Mouse (Mus musculus) MEL (cell line): ENCODE results near the gene Sppl3. TPM values are rescaled to one million over a fixed set of nuclear protein-coding genes. Genes with fewer than 3 reads are reported as not detected.

Experiments used
- DNase-seq: peaks from one replicate; pipeline ENCODE4 v3.0.0; 2011; ENCODE audit warnings: low read depth, low spot score
- H3K27ac ChIP-seq: 2 replicates; pipeline ENCODE4 v1.5.1; 2012; ENCODE audit warnings: low read depth, mild to moderate bottlenecking, control low read depth, low read length, moderate library complexity; ENCODE audit not compliant: control insufficient read depth
- H3K27me3 ChIP-seq, 2 experiments: fragments of 150-350 bp in 1 of 2; sonication (generic) in 1 of 2; 2 replicates each; pipeline ENCODE4 v1.6.1; 2012; ENCODE audit warnings: low read length in 2 of 2, mild to moderate bottlenecking in 2 of 2, improper control_type of control experiment in 1 of 2, moderate library complexity in 1 of 2; ENCODE audit not compliant: insufficient read depth in 2 of 2, control insufficient read depth in 1 of 2
- H3K36me3 ChIP-seq, 2 experiments: 2 replicates each; pipeline ENCODE4 v1.6.1; 2012 to 2014; ENCODE audit warnings: low read length in 2 of 2, improper control_type of control experiment in 1 of 2, inconsistent platforms in 1 of 2, mild to moderate bottlenecking in 1 of 2; ENCODE audit not compliant: insufficient read depth in 2 of 2, control insufficient read depth in 1 of 2
- H3K4me1 ChIP-seq, 2 experiments: fragments of 150-350 bp in 1 of 2; sonication (generic) in 1 of 2; 2 replicates each; pipeline ENCODE4 v1.6.1; 2012; ENCODE audit warnings: low read length in 2 of 2, improper control_type of control experiment in 1 of 2, mild to moderate bottlenecking in 1 of 2; ENCODE audit not compliant: insufficient read depth in 2 of 2, control insufficient read depth in 1 of 2
- H3K4me3 ChIP-seq, 2 experiments: fragments of 150-350 bp in 1 of 2; sonication (generic) in 1 of 2; 2 replicates each; pipeline ENCODE4 v1.5.1; 2012; ENCODE audit warnings: low read depth in 2 of 2, low read length in 2 of 2, mild to moderate bottlenecking in 2 of 2, moderate library complexity in 2 of 2, control low read depth in 1 of 2, improper control_type of control experiment in 1 of 2; ENCODE audit not compliant: control insufficient read depth in 1 of 2, insufficient read depth in 1 of 2
- H3K79me2 ChIP-seq: 2 replicates; pipeline ENCODE4 v1.6.1; 2012; ENCODE audit warnings: mild to moderate bottlenecking, low read length, moderate library complexity; ENCODE audit not compliant: control insufficient read depth, poor library complexity, insufficient read depth
- H3K9ac ChIP-seq: 2 replicates; pipeline ENCODE4 v1.6.1; 2012; ENCODE audit warnings: low read depth, mild to moderate bottlenecking, control low read depth, low read length, moderate library complexity; ENCODE audit not compliant: control insufficient read depth, poor library complexity, severe bottlenecking
- H3K9me3 ChIP-seq: fragments of 150-350 bp; sonication (generic); replicated peaks from 2 replicates; pipeline ENCODE4 v1.6.1; 2012; ENCODE audit warnings: mild to moderate bottlenecking, low read length, improper control_type of control experiment, moderate library complexity; ENCODE audit not compliant: insufficient read depth
- CTCF ChIP-seq, 3 experiments: IDR thresholded peaks in 2 of 3; conservative IDR thresholded peaks in 1 of 3; 2 replicates each; pipeline ENCODE4 v1.5.1; 2011 to 2012; ENCODE audit warnings: low read length in 3 of 3, low read depth in 2 of 3, mild to moderate bottlenecking in 2 of 3, improper control_type of control experiment in 1 of 3, inconsistent platforms in 1 of 3, mixed read lengths in 1 of 3, moderate library complexity in 1 of 3; ENCODE audit not compliant: control insufficient read depth in 1 of 3, insufficient read depth in 1 of 3, poor library complexity in 1 of 3, severe bottlenecking in 1 of 3
- ELF1 ChIP-seq: IDR thresholded peaks from 2 replicates; pipeline ENCODE4 v1.6.1; 2014; ENCODE audit warnings: low read depth, mild to moderate bottlenecking, inconsistent platforms, low read length, improper control_type of control experiment, moderate library complexity
- EP300 ChIP-seq, 2 experiments: IDR thresholded peaks; 2 replicates each; pipeline ENCODE4 v1.6.1; 2011; ENCODE audit warnings: improper control_type of control experiment in 2 of 2, low read length in 2 of 2, low read depth in 1 of 2, mild to moderate bottlenecking in 1 of 2
- MXI1 ChIP-seq: IDR thresholded peaks from 2 replicates; pipeline ENCODE4 v1.6.1; 2011; ENCODE audit warnings: mild to moderate bottlenecking, low read depth, low read length, improper control_type of control experiment
- MYB ChIP-seq: IDR thresholded peaks from 2 replicates; pipeline ENCODE4 v1.6.1; 2011; ENCODE audit warnings: mild to moderate bottlenecking, low read depth, low read length, improper control_type of control experiment
- POLR2AphosphoS2 ChIP-seq: IDR thresholded peaks from 2 replicates; pipeline ENCODE4 v1.6.1; 2011; ENCODE audit warnings: low read length, improper control_type of control experiment
- RCOR1 ChIP-seq: IDR thresholded peaks from 2 replicates; pipeline ENCODE4 v1.6.1; 2012; ENCODE audit warnings: low read depth, mild to moderate bottlenecking, inconsistent platforms, low read length, improper control_type of control experiment
- TCF12 ChIP-seq: IDR thresholded peaks from 2 replicates; pipeline ENCODE4 v1.6.1; 2014; ENCODE audit warnings: low read depth, mild to moderate bottlenecking, inconsistent platforms, low read length, improper control_type of control experiment, moderate library complexity
- UBTF ChIP-seq: IDR thresholded peaks from 2 replicates; pipeline ENCODE4 v1.6.1; 2012; ENCODE audit warnings: low read depth, mild to moderate bottlenecking, inconsistent platforms, low read length, improper control_type of control experiment, moderate library complexity, borderline replicate concordance; ENCODE audit not compliant: insufficient read depth
- polyA plus RNA-seq, 2 experiments: library from polyadenylated mRNA; stranded (reverse) in 1 of 2; unstranded in 1 of 2; fragments of >175 nt in 1 of 2; fragments of >200 nt in 1 of 2; gene quantifications; 2 replicates each; pipeline versions ENCODE4 v1.2.1 to v1.2.4; 2012; ENCODE audit warnings: low replicate concordance in 2 of 2, low read depth in 1 of 2; ENCODE audit not compliant: insufficient read length in 2 of 2, insufficient read depth in 1 of 2, missing spikeins in 1 of 2
- total RNA-seq: library from RNA; depleted of rRNA; stranded (reverse); fragments of 300-350 nt; gene quantifications from 2 replicates; pipeline ENCODE4 v1.2.3, GENCODE M21; 2012

Gene Sppl3
- total and polyA plus RNA-seq, 3 experiments: 25.8 to 50.9 TPM; not detected in 1

- no peak for DNase-seq
- peaks cover 2% of the 10 kb centered on the region in 2 experiments; a peak in 3 of 4 replicates for H3K36me3 ChIP-seq
- no peak overlapping the region for H3K27ac ChIP-seq
- no peaks in the 10 kb centered on the region for H3K27me3 ChIP-seq
- H3K4me1 ChIP-seq: peaks cover 0 to 7% of the 10 kb centered on the region in 2 experiments
- no peak overlapping the region for H3K4me3 ChIP-seq
- H3K9me3 ChIP-seq: no peaks in the 10 kb centered on the region
- peaks cover 9% of the 10 kb centered on the region for H3K79me2 ChIP-seq
- TF ChIP-seq TCF12 (no peak), ELF1 (no peak), RCOR1 (no peak), UBTF (no peak), CTCF (IDR thresholded peaks at IDR 0.05 in 2 of 3, conservative IDR thresholded peaks at IDR 0.05 in 1 of 3; ENCODE audit: control insufficient read depth in 1 of 3, insufficient read depth in 1 of 3, low read depth in 2 of 3, low read length in 3 of 3, poor library complexity in 1 of 3, severe bottlenecking in 1 of 3) (peak in 2 of 3 experiments; percentile 6 to 21; a peak in 2 of 6 replicates), MYB (no peak), MXI1 (no peak)
- no peak overlapping the region for H3K9ac ChIP-seq
Observed at GRCm38 (mm10) chr5:115129328-115129727, 118.4 kb downstream of the Sppl3 start.

DNA sequence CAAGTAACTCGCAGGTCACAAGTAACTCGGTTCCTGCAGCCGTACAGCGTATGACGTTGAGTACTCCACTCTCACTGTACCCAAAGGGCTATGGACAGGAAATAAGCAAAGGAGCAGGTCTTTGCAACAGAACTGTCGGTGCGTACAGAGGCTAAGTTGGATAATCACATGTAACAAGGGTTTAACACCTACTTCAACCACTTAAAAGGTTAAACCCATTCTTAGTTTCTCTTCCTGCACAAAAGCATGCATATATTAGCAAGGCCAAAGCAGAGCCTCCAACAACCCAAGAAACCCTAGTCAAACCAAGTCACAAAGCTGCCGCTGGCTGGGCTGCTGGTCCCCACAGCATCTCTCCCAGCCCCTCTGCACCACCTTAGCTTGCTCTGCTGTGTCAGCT is 121.5 kb downstream of the Sppl3 start:
- TF ChIP-seq POLR2AphosphoS2: no peak
- no peak overlapping the region for H3K9ac ChIP-seq
- H3K36me3 ChIP-seq: peaks cover 2% of the 10 kb centered on the region in 2 experiments; a peak in 3 of 4 replicates
- no peak for DNase-seq
- no peak overlapping the region for H3K27ac ChIP-seq
- H3K79me2 ChIP-seq: peaks cover 9% of the 10 kb centered on the region
- no peaks in the 10 kb centered on the region for H3K9me3 ChIP-seq
- H3K4me3 ChIP-seq: no peak overlapping the region
- H3K4me1 ChIP-seq: peaks cover 0 to 7% of the 10 kb centered on the region in 2 experiments
- H3K27me3 ChIP-seq: no peaks in the 10 kb centered on the region

- H3K4me1 ChIP-seq: peaks cover 0 to 7% of the 10 kb centered on the region in 2 experiments
- peaks cover 2% of the 10 kb centered on the region in 2 experiments; a peak in 3 of 4 replicates for H3K36me3 ChIP-seq
- peak overlapping the region; percentile 94 for H3K9ac ChIP-seq
- peaks cover 9% of the 10 kb centered on the region for H3K79me2 ChIP-seq
- DNase-seq: no peak
- H3K27me3 ChIP-seq: no peaks in the 10 kb centered on the region
- H3K9me3 ChIP-seq: no peaks in the 10 kb centered on the region
- H3K4me3 ChIP-seq: peak overlapping the region; percentile 81 to 94
- no peak overlapping the region for H3K27ac ChIP-seq
- no peak for TF ChIP-seq EP300 (IDR thresholded peaks at IDR 0.05; ENCODE audit: low read depth in 1 of 2, low read length in 2 of 2)
Observed at GRCm38 (mm10) chr5:115133358-115134066, 122.6 kb downstream of the Sppl3 start.
